Mouse (Mus musculus) liver, embryonic 14.5 days (tissue): ENCODE measurements around the gene Klhl6.

ENCODE experiments used
- CTCF ChIP-seq: IDR thresholded peaks from 2 replicates; pipeline ENCODE4 v1.5.1; 2016; ENCODE audit warnings: antibody characterized with exemption, low read depth, control low read depth
- EP300 ChIP-seq: IDR thresholded peaks from 2 replicates; pipeline ENCODE4 v1.6.1; 2016; ENCODE audit warnings: antibody characterized with exemption, low read depth

DNA sequence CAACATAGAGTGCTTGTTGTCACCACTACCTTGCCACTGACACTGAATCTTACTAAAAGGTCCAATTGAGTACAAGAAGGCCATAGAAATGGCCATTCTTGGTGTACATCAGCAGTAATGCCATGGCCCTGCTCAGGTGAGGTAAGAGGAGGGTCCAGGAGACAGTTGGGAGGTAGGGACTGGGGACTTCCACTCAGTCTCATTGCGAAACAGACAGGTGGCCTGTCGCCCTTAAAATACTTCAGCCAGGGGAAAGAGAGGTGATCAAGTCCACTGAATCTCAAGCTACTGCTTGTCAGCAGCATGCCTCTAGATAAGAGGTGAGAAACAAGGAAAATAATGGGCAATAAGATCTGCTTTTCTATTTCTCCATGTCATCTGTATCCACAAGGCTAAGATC is 4.8 kb upstream of the Klhl6 start:
- TF ChIP-seq CTCF (no peak), EP300 (no peak)
